Comparison of ENCODE assay signal across 8 mouse cellular contexts in genomic region chr14:61788998-61789790, GRCm38 (mm10).
DNase-seq lines count a peak whose midpoint lies in the region; ATAC-seq and TF ChIP-seq lines count a peak whose summit lies in the region.

No protein-coding gene starts in this region.

- no peaks in the 10 kb centered on the region for H3K36me3 ChIP-seq in kidney, postnatal 0 days (ENCODE audit: insufficient read depth, low read length)

- H3K9ac ChIP-seq in kidney, postnatal 0 days (ENCODE audit: low read depth, low read length), result no peak overlapping the region

- H3K27ac ChIP-seq in gastrocnemius, adult 2 months, result no peak overlapping the region
- H3K27ac ChIP-seq in kidney, postnatal 0 days, result no peak overlapping the region

- peak; percentile 46 to 69 for DNase-seq in cerebellum, postnatal 14 days
- no peak for DNase-seq in cerebellum, adult 11 months
- DNase-seq in 416B (ENCODE audit: low read depth), result peak; percentile 9
- DNase-seq in gastrocnemius, adult 2 months, result peak; percentile 77
- DNase-seq in kidney, postnatal 0 days (ENCODE audit: low spot score), result no peak
- DNase-seq in right cerebral cortex, postnatal 14 days, result peak; percentile 70
- DNase-seq in thymus, adult 18-20 months, result no peak

- 73% methylated on average over 20 of the region's 20 CpGs for WGBS in kidney, postnatal 0 days

- no peaks in the 10 kb centered on the region for H3K27me3 ChIP-seq in kidney, postnatal 0 days (ENCODE audit: insufficient read depth, low read length)

- no peak for TF ChIP-seq CTCF in gastrocnemius, adult 2 months (IDR thresholded peaks at IDR 0.05)
- TF ChIP-seq CTCF in kidney, postnatal 0 days (IDR thresholded peaks at IDR 0.05; ENCODE audit: low read depth), result no peak

- peak overlapping the region; percentile 29 for H3K4me3 ChIP-seq in gastrocnemius, adult 2 months
- no peak overlapping the region for H3K4me3 ChIP-seq in kidney, postnatal 0 days (replicated peaks; ENCODE audit: low read depth, low read length)

- intact Hi-C loops in gastrocnemius, adult 2 months (cut with DNase I), result no loop called here

- H3K4me1 ChIP-seq in kidney, postnatal 0 days (replicated peaks; ENCODE audit: insufficient read depth, low read length), result no peaks in the 10 kb centered on the region

- ATAC-seq in kidney, postnatal 0 days (replicated peaks; ENCODE audit: low FRiP score, low read depth), result no peak
- no peak for ATAC-seq in CD4-positive, CD25-positive, alpha-beta regulatory T cell, adult 4 months

- H3K4me2 ChIP-seq in kidney, postnatal 0 days (ENCODE audit: low read length), result peak overlapping the region; percentile 19; the same call in 1 of the 2 replicates

- no peaks in the 10 kb centered on the region for H3K9me3 ChIP-seq in kidney, postnatal 0 days (replicated peaks; ENCODE audit: low read length)

Comparison
In these comparisons a context has a peak if more than half of its experiments do, and no peak if none do; other contexts are left out.
1. DNase-seq: peak in cerebellum, postnatal 14 days (2 of 2), 416B (single experiment), gastrocnemius, adult 2 months (single experiment) and right cerebral cortex, postnatal 14 days (single experiment); none in cerebellum, adult 11 months (single experiment), kidney, postnatal 0 days (single experiment) and thymus, adult 18-20 months (0 of 2).